Mouse (Mus musculus) erythroblast, embryonic 14.5 days (primary cell): Measurements from ENCODE around the gene H2al2a.

Experiments
- GATA1 ChIP-seq: IDR thresholded peaks from 2 replicates; pipeline ENCODE4 v1.6.1; 2012; ENCODE audit warnings: low read length, inconsistent platforms, mixed read lengths
- TAL1 ChIP-seq: IDR thresholded peaks from 3 replicates; pipeline ENCODE4 v1.6.1; 2012; ENCODE audit warnings: low read length, inconsistent platforms, mixed read lengths

- TF ChIP-seq TAL1: no peak
- TF ChIP-seq GATA1: no peak
Measured at GRCm38 (mm10) chr2:17975601-17976327, 21.0 kb downstream of the H2al2a start.
